Mouse (Mus musculus) ES-E14 (cell line): ENCODE data around the gene Gpa33.

ENCODE experiments used
- CHD2 ChIP-seq: IDR thresholded peaks from 2 replicates; pipeline ENCODE4 v1.6.1; 2014; ENCODE audit warnings: mild to moderate bottlenecking, low read depth, low read length, inconsistent platforms
- ZC3H11A ChIP-seq: IDR thresholded peaks from 2 replicates; pipeline ENCODE4 v1.6.1; 2012; ENCODE audit warnings: low read depth, mild to moderate bottlenecking, inconsistent platforms, low read length, borderline replicate concordance

GRCm38 (mm10) chr1:166189821-166190220 is 59.8 kb downstream of the Gpa33 start:
- TF ChIP-seq ZC3H11A (no peak), CHD2 (no peak)
